Mouse (Mus musculus) stomach, postnatal 0 days (tissue): ENCODE results near the gene Marveld1.

Experiments used
- CTCF ChIP-seq: IDR thresholded peaks from 2 replicates; pipeline ENCODE4 v1.5.1; 2016; ENCODE audit warnings: antibody characterized with exemption, low read depth, mild to moderate bottlenecking, moderate library complexity
- EP300 ChIP-seq: optimal IDR thresholded peaks from 2 replicates; pipeline ENCODE3; 2016; ENCODE audit warnings: antibody characterized with exemption

DNA sequence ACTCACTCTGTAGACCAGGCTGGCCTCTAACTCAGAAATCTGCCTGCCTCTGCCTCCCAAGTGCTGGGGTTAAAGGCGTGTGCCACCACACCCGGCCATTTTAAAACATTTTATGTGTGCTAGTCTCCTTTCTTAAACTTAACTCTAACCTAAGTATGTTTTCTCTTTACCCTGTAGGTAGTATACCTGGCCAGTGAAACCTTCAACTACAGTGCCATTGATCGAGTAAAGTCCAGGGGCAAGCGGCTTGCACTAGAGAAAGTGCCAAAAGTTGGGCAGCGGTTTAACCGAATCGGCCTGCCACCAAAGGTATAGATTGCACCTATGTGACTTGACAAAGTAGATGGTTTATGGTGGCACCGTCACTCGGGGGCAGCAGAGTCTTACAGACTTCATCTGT lies 42.5 kb upstream of the Marveld1 start:
- TF ChIP-seq CTCF, result peak; percentile 29
- TF ChIP-seq EP300, result no peak
